Mouse (Mus musculus): ENCODE data around the gene Junb.

Gene Junb

DNA sequence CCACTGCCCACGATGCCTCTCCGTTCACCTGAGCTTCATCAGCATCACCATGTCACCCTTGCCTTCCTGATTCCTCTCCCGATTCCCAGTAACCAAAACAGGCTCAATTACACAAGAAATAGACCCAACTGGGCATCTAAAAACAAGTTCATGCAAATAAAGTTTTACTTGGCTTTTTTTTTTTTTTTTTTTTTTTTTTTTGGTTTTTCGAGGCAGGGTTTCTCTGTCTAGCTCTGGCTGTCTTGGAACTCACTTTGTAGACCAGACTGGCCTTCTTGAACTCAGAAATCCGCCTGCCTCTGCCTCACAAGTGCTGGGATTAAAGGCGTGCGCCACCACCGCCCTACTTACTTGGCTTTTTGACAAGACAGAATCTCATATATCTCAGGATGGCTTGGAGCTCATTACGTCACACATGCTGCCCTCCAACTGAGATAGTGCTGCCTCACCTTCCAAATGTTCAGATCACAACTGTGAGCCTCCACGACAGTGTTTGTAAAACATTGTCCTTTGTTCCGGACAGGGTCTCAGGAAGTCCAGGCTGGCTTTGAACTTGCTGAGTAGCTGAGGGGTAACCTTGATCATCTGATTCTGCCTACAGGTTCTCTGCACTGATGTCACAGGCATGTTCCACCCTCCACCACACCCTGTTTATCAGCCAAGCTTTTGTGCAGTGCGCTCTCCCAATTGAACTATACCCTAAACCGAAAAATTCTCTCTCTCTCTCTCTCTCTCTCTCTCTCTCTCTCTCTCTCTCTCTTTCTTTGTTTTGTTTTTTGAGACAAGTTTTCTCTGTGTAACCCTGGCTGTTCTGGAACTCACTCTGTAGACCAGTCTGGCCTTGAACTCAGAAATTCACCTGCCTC is 40.7 kb downstream of the Junb start:
- no peak for DNase-seq (ENCODE audit: low spot score in 2 of 2)

DNA sequence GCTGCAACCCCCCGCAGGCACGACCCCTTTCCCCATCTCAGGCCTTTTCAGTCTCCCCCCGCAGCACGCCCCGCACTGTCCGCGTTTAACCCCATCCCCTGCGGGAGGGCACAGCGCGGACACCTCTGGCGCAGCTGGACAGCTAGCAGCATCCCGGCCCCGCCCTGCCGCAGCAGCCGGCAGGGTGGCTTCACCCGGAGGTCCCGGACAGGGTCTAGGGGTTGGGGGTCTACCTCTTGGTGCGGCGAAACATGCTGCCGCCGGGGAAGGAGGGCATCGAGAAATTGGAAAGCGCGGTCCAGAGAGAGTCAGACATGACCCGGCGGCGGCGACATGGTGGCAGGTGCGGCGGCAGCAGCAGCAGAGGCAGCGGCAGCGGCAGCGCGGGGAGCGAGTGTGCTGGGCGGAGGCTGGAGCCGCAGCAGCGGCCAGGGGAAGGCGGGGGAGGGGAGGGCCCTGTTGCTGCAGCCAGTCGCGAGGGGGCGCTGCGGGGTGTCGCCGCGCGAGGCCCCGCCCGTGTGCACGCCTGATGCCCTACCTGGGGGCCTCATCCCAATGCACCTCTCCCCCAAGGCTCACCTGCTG is 41.5 kb downstream of the Junb start, which contains the start of gene Mast1:
TSS of gene Mast1 (minus strand) at position 398 of the 585 bp plus-strand sequence.
- DNase-seq (ENCODE audit: low spot score in 2 of 2): peak; percentile 60 to 88

DNA sequence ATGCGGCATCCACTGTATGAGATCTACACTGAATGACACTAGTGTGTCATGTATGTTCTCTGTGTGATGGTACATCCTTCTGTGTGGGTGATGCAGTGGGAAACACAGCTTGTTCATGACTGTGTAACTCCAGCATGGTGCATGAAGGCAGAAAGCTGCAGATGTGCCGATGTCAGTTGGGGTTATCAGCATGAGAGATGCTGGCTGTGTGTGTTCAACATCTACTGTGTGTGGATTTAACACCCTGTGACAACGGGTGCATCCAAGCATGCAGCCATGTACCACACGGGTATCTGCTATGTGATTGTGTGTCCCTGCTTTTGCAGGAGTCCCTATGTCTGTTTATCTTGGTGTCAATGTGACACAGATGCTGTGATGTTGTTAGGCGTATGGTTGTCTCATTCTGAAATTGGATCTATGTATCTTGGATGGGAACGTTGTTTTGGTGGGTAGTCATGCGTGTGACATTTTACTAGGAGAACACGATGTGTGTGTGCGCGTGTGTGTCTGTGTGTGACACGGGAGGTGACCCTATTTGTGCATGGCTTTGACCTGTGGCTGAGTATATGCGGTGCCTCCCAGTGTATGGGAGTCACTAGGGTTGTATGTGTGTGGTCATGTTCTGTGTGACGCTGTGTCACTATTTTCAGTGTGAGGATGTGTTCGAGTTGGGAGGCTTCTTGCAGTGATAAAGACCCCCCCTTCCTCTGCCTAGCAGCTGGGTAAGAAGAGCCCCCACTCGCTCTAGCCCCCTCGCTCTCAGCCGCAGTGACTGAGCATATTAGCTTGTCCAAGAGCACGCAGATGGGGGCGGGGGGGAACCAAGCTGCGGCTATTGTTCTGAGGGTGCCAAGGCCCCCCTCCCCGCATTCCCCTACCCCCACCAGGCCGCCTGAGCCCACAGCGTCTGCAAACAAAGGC is 42.2 kb downstream of the Junb start:
- no peak for DNase-seq (ENCODE audit: low spot score in 2 of 2)

DNA sequence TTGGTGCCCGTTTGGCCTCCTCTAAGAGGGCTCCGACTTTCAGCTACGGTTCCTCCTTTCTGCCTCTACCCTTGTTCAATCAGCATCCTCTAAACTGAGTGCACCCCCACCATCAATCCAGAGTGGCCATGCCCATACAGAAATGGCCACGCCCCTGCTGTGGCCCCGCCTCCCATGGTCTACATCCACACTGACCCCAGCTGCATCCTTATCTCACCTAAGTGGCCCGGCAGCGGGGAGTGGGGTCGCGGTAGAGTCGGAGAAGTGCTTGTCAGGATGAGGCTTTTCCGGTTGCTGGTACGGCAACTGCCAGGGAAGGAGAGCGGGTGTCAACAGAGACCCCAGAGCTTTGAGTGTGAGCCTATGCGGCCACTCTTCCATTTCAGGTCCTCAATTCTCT is 43.0 kb downstream of the Junb start:
- DNase-seq (ENCODE audit: low spot score in 2 of 2): no peak

DNA sequence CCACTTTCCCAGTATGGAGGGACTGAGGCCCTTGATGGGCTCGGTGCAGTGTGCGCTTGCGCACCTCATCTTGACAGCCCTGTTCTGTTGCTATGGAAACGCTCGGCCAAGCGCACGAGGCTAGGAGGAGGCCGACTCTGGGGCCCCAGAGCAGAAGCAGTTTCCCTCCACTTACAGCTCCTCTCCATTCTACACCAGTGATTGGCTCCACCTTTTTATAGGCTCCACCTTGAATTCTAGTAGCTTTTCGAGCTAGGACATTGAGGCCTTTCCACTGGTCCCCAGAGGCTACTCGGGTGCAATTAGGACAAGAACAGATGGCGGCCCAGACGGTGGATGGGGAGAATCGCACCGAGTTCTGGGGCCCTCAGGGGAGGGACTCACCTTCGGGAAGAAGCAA is 43.7 kb downstream of the Junb start:
- no peak for DNase-seq (ENCODE audit: low spot score in 2 of 2)

DNA sequence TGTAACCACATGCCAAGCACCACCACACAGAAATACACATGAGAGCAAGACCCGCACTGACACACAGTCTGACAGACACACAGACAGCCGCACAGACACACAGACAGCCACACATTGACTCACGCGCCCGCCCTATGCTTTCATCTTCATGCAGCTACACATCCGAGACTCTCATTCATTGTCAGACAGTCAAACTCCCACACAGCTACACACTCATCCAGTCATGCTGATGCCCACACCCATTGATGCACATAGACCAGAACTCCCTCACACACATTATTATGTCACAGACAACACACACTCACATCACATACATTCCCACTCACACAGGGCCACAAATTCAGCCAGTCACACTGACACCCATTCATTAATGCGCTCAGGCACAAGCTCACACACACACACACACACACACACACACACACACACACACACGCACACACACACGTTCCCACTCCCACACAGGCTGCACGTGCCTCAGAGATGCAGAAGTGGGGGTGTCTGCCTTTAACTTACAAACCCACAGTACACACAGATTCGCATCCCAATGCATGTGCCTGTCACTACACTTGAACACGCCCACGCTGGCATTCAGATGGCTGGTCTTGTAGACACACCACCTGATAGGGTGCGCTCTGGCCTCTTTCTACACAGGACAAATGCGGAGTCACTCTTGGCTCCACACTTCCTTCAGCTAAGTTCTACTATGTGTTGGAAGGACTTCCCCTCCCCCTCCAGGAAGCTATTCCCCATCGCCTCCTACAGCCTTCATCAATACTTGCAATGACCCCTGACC is 44.6 kb downstream of the Junb start:
- no peak for DNase-seq (ENCODE audit: low spot score in 2 of 2)

DNA sequence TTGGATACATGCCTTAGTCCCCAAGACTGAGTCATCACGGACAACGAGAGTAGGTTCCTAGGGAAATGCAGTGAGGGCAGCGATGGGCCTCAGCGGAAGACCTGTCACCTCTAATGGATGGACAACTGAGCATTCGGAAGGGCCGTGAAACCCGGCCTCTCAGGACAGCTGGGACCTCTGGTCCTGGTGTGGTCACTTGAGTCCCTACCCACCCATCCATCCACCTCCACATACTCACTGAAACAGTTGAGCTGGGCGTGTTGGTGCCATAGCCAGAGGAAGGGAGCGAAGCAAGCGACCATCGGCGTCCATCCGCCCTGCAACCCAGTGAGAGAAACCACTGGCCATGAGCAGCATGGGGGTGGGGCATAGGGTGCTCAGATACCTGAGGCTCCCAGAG is 47.9 kb downstream of the Junb start:
- no peak for DNase-seq (ENCODE audit: low spot score in 2 of 2)

DNA sequence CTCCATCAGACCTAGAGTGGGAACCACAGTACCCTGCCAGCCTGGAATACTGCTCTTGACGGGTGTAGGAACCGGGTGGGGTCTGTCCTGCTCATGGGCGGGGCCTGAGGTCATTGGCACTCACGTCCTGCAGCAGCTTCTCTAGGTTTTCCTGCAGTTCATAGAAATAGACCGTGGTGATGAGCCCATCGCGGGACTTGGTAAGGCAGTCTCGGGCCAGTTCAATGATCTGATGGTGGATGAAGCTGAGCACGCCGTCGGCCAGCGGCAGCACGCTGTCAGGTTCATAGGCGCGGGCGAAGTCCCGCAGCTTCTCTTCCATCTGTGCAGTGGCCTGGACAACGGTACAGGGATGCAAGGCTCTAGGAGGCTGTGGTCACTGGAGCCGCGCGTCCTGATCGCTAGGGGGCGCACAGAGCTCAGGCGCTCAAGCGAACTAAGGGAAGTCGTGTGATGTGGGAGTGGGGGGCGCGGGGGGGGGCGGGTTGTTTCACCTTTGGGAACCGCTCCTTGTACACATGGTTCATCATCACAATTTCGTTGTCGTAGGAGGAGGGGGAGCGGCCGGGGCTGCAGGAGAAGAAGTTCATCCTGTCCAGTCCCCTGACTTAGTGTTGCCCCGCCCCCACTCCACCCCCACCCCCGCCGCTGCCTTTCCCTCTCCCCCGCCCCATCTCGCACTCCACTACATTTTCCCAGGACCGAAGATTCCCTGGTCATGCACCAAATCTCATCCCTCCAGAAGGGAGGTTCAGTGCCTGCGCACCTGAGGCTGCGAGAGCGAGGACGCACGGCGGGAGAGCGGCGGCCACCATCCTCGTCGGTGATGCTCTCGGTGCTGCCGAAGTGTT is 49.8 kb downstream of the Junb start:
- peak; percentile 65 to 88 for DNase-seq (ENCODE audit: low spot score in 2 of 2)

DNA sequence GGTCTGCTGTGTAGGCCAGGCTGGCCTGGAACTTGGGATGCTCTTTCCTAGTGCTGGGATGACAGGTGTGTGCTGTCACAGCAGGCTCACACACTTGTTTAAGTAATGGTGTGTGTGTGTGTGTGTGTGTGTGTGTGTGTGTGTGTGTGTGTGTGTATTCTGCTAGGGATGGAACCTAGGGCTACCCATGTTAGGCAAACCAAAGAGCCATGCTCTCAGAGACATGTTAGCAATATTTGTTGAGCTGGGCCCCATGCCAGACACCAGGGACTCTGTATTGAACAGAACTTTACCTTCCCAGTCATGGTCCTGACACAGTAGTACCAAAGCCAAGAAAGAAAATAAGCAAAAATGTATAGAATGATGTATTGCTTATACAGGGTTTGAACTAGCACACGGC is 51.0 kb downstream of the Junb start:
- no peak for DNase-seq (ENCODE audit: low spot score in 2 of 2)

DNA sequence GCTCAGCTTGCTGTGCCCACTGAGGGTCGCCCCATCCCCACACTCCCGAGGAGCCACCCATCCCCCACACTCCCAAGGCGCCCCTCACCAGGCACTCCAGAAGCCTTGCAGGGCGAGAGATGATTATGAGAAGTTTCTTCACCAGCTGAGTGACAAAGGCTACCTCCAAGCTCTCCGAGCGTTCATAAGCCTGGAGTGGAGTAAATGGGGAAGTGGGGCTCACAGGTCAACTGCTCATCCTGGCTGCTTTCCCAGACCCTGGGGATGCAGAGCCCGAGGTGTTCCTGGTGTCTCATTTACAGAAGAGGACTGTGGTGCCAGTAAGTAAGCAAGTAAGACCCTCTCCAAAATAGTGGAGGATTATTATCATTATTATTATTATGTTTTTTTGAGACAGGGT is 53.0 kb downstream of the Junb start:
- DNase-seq (ENCODE audit: low spot score in 2 of 2): no peak

Data from spleen, postnatal 4 days (tissue).